Mouse (Mus musculus) forebrain, embryonic 16.5 days (tissue): ENCODE data around the gene Ccdc180. TPM values are rescaled to one million over a fixed set of nuclear protein-coding genes. Genes with fewer than 3 reads are reported as not detected.

Source experiments
- ATAC-seq: fragments of 200-750 bp; cut with Nextera tagmentation; 2 replicates; pipeline ENCODE4 v1.8.0; 2017; ENCODE audit warnings: mild to moderate bottlenecking, moderate library complexity
- H3K27ac ChIP-seq: fragments of 300-500 bp; sonication (generic); 2 replicates; pipeline ENCODE4 v1.5.1; 2014; ENCODE audit warnings: low read length, control low read depth
- H3K27me3 ChIP-seq: fragments of 300-500 bp; sonication (generic); replicated peaks from 2 replicates; pipeline ENCODE4 v1.6.1; 2014; ENCODE audit warnings: low read length; ENCODE audit not compliant: control insufficient read depth, insufficient read depth
- H3K36me3 ChIP-seq: fragments of 300-500 bp; sonication (generic); 2 replicates; pipeline ENCODE4 v1.6.1; 2014; ENCODE audit not compliant: control insufficient read depth, insufficient read depth
- H3K4me1 ChIP-seq: fragments of 300-500 bp; sonication (generic); replicated peaks from 2 replicates; pipeline ENCODE4 v1.6.1; 2014; ENCODE audit warnings: low read length; ENCODE audit not compliant: control insufficient read depth, insufficient read depth
- H3K4me2 ChIP-seq: fragments of 300-500 bp; sonication (generic); 2 replicates; pipeline ENCODE4 v1.6.1; 2014; ENCODE audit warnings: mild to moderate bottlenecking, low read length, control low read depth
- H3K4me3 ChIP-seq: fragments of 300-500 bp; sonication (generic); replicated peaks from 2 replicates; pipeline ENCODE4 v1.5.1; 2014; ENCODE audit warnings: mild to moderate bottlenecking, low read length, control low read depth
- H3K9ac ChIP-seq: fragments of 300-500 bp; sonication (generic); replicated peaks from 2 replicates; pipeline ENCODE4 v1.6.1; 2014; ENCODE audit warnings: low read depth, low read length, control low read depth
- H3K9me3 ChIP-seq: fragments of 300-500 bp; sonication (generic); 2 replicates; pipeline ENCODE4 v1.6.1; 2016; ENCODE audit warnings: low read length; ENCODE audit not compliant: control insufficient read depth
- WGBS: fragments of 180-500 bp; shearing (Covaris S2); extraction: QIAGEN DNeasy Blood & Tissue Kit; methylation state at CpG from one replicate; pipeline ENCODE4 v1.1.7; 2014; 5-methylcytosine and 5-hydroxymethylcytosine counted together
- polyA plus RNA-seq: library from polyadenylated mRNA; unstranded; fragments of >200 nt; fragmentation: Nextera tagmentation; extraction: Ambion mirVana; gene quantifications from 2 replicates; pipeline ENCODE4 v1.2.1, GENCODE M21; 2015

Gene Ccdc180
- polyA plus RNA-seq, 1 experiment from 2014 or later, result 0.30 TPM

GRCm38 (mm10) chr4:45861160-45861559 lies 28.9 kb upstream of the Ccdc180 start:
- 61% methylated on average over 5 of the region's 5 CpGs for WGBS
- H3K9me3 ChIP-seq, result peaks cover 3% of the 10 kb centered on the region; the same call in 1 of the 2 replicates
- no peak overlapping the region for H3K9ac ChIP-seq
- H3K36me3 ChIP-seq, result no peaks in the 10 kb centered on the region
- ATAC-seq, result no peak; the same call in 1 of the 2 replicates
- H3K4me2 ChIP-seq, result no peak overlapping the region
- H3K27me3 ChIP-seq, result no peaks in the 10 kb centered on the region
- H3K4me3 ChIP-seq, result no peak overlapping the region
- no peaks in the 10 kb centered on the region for H3K4me1 ChIP-seq
- no peak overlapping the region for H3K27ac ChIP-seq

GRCm38 (mm10) chr4:45867416-45867815 lies 22.7 kb upstream of the Ccdc180 start:
- Histone ChIP-seq H3K4me2 (no peak overlapping the region), H3K4me1 (no peaks in the 10 kb centered on the region), H3K9ac (no peak overlapping the region), H3K9me3 (no peaks in the 10 kb centered on the region), H3K36me3 (no peaks in the 10 kb centered on the region), H3K27me3 (no peaks in the 10 kb centered on the region), H3K4me3 (no peak overlapping the region), H3K27ac (no peak overlapping the region)
- WGBS, result 51% methylated on average over 8 of the region's 8 CpGs
- ATAC-seq, result no peak

- Histone ChIP-seq H3K9ac (no peak overlapping the region), H3K4me3 (no peak overlapping the region), H3K27me3 (no peaks in the 10 kb centered on the region), H3K4me1 (no peaks in the 10 kb centered on the region), H3K4me2 (peak overlapping the region; percentile 17; the same call in 1 of the 2 replicates), H3K9me3 (no peaks in the 10 kb centered on the region), H3K27ac (no peak overlapping the region), H3K36me3 (no peaks in the 10 kb centered on the region)
- 29% methylated on average over 24 of the region's 24 CpGs for WGBS
- no peak for ATAC-seq
Observed at GRCm38 (mm10) chr4:45869021-45869815, 20.9 kb upstream of the Ccdc180 start.

- H3K9me3 ChIP-seq, result peaks cover 3% of the 10 kb centered on the region; the same call in 1 of the 2 replicates
- no peaks in the 10 kb centered on the region for H3K27me3 ChIP-seq
- H3K4me3 ChIP-seq, result no peak overlapping the region
- no peak overlapping the region for H3K4me2 ChIP-seq
- ATAC-seq, result no peak
- WGBS, result 100% methylated on average over 1 of the region's 2 CpGs
- no peak overlapping the region for H3K27ac ChIP-seq
- no peak overlapping the region for H3K9ac ChIP-seq
- no peaks in the 10 kb centered on the region for H3K36me3 ChIP-seq
- no peaks in the 10 kb centered on the region for H3K4me1 ChIP-seq
Observed at GRCm38 (mm10) chr4:45872147-45872546, 18.0 kb upstream of the Ccdc180 start.

GRCm38 (mm10) chr4:45878929-45879328 lies 11.2 kb upstream of the Ccdc180 start:
- no peak overlapping the region for H3K4me2 ChIP-seq
- no peaks in the 10 kb centered on the region for H3K4me1 ChIP-seq
- 41% methylated on average over 5 of the region's 5 CpGs for WGBS
- no peaks in the 10 kb centered on the region for H3K27me3 ChIP-seq
- H3K9me3 ChIP-seq, result peaks cover 3% of the 10 kb centered on the region; the same call in 1 of the 2 replicates
- no peak overlapping the region for H3K9ac ChIP-seq
- no peak overlapping the region for H3K4me3 ChIP-seq
- H3K36me3 ChIP-seq, result no peaks in the 10 kb centered on the region
- no peak for ATAC-seq
- H3K27ac ChIP-seq, result no peak overlapping the region

- no peaks in the 10 kb centered on the region for H3K27me3 ChIP-seq
- no peak overlapping the region for H3K4me2 ChIP-seq
- H3K36me3 ChIP-seq, result no peaks in the 10 kb centered on the region
- no peaks in the 10 kb centered on the region for H3K9me3 ChIP-seq
- no peak for ATAC-seq
- no peak overlapping the region for H3K9ac ChIP-seq
- WGBS, result 90% methylated on average over 9 of the region's 9 CpGs
- no peak overlapping the region for H3K4me3 ChIP-seq
- H3K27ac ChIP-seq, result no peak overlapping the region
- no peaks in the 10 kb centered on the region for H3K4me1 ChIP-seq
Observed at GRCm38 (mm10) chr4:45882521-45882920, 7.6 kb upstream of the Ccdc180 start.

GRCm38 (mm10) chr4:45883250-45883649 lies 6.9 kb upstream of the Ccdc180 start:
- ATAC-seq, result no peak
- no peak overlapping the region for H3K27ac ChIP-seq
- WGBS, result 94% methylated on average over 16 of the region's 16 CpGs
- H3K36me3 ChIP-seq, result no peaks in the 10 kb centered on the region
- H3K4me1 ChIP-seq, result no peaks in the 10 kb centered on the region
- no peak overlapping the region for H3K4me3 ChIP-seq
- no peak overlapping the region for H3K4me2 ChIP-seq
- H3K27me3 ChIP-seq, result no peaks in the 10 kb centered on the region
- H3K9ac ChIP-seq, result no peak overlapping the region
- no peaks in the 10 kb centered on the region for H3K9me3 ChIP-seq

GRCm38 (mm10) chr4:45889487-45889886 lies 616 bp upstream of the Ccdc180 start:
- Histone ChIP-seq H3K9ac (no peak overlapping the region), H3K4me3 (no peak overlapping the region), H3K9me3 (no peaks in the 10 kb centered on the region), H3K27ac (no peak overlapping the region), H3K27me3 (no peaks in the 10 kb centered on the region), H3K36me3 (no peaks in the 10 kb centered on the region), H3K4me1 (peaks cover 3% of the 10 kb centered on the region; the same call in 1 of the 2 replicates), H3K4me2 (no peak overlapping the region)
- 51% methylated on average over 6 of the region's 6 CpGs for WGBS
- ATAC-seq, result no peak

GRCm38 (mm10) chr4:45896425-45897081 lies 6.5 kb downstream of the Ccdc180 start:
- 14% methylated on average over 16 of the region's 16 CpGs for WGBS
- no peak overlapping the region for H3K27ac ChIP-seq
- H3K4me3 ChIP-seq, result no peak overlapping the region
- H3K4me2 ChIP-seq, result no peak overlapping the region
- no peak for ATAC-seq
- no peak overlapping the region for H3K9ac ChIP-seq
- no peaks in the 10 kb centered on the region for H3K27me3 ChIP-seq
- no peaks in the 10 kb centered on the region for H3K9me3 ChIP-seq
- H3K36me3 ChIP-seq, result no peaks in the 10 kb centered on the region
- no peaks in the 10 kb centered on the region for H3K4me1 ChIP-seq
